Mouse (Mus musculus) bone marrow macrophage, adult 2 months (primary cell): ENCODE results near the gene Paqr3.

Experiments
- CTCF ChIP-seq: IDR thresholded peaks from 2 replicates; pipeline ENCODE4 v1.5.1; 2012; ENCODE audit warnings: low read depth, mild to moderate bottlenecking, low read length, moderate library complexity
- POLR2A ChIP-seq: IDR thresholded peaks from 2 replicates; pipeline ENCODE4 v1.6.1; 2012; ENCODE audit warnings: mild to moderate bottlenecking, low read depth, low read length, borderline replicate concordance

DNA sequence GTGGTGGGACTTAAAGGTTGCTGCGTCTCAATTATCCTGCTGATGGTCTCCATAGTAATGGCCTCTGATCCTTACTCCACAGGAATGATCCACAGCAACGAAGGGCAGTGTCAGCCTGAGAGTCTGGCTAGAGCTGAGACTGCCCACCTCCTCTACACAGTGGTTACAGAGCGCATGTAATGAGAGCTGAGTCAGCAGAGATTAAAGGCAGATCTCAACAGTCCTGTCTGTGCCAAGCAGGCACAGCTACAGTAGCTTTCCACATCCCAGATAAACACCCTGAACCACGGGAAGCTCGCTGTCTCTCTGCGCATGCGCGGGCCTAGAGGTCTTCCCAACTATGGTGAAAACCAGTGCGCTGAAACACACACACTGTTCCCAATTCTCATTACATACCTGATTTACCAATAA is 13.8 kb downstream of the Paqr3 start:
- TF ChIP-seq POLR2A, result no peak
- TF ChIP-seq CTCF, result no peak
